Mouse (Mus musculus): ENCODE results near the gene Itgb5. TPM values are rescaled to one million over a fixed set of nuclear protein-coding genes. Genes with fewer than 3 reads are reported as not detected.

The Itgb5 gene
- total and polyA plus RNA-seq, 2 experiments from 2014 or later, result 18.4 to 46.7 TPM

DNA sequence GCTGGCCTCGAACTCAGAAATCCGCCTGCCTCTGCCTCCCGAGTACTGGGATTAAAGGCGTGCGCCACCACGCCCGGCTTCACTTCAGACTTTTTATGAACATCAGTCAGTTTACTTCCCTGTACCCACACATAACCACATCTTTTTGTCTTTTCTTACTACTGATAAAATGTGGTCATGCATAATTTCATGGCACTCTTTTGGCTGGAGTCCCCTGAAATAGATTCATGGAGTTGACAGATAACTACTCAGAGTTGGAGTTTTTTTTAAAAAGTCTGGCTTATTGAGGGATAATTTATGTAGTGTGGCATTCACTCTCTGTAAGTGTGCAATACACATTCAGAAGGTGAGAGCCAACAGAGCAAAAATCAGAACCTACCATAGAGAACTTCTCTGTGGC lies 67.3 kb downstream of the Itgb5 start:
- peaks cover 7% of the 10 kb centered on the region; the same call in 1 of the 2 replicates for H3K4me1 ChIP-seq (ENCODE audit: insufficient read depth, low read length)
- H3K9ac ChIP-seq (replicated peaks; ENCODE audit: low read length), result no peak overlapping the region
- DNase-seq (ENCODE audit: low spot score) (no peak), ATAC-seq (no peak)
- H3K27ac ChIP-seq, result no peak overlapping the region
- TF ChIP-seq CTCF (IDR thresholded peaks at IDR 0.05; ENCODE audit: low read depth), result no peak
- no peaks in the 10 kb centered on the region for H3K36me3 ChIP-seq (ENCODE audit: insufficient read depth, low read length)
- no peak overlapping the region for H3K4me2 ChIP-seq (ENCODE audit: low read depth, low read length)
- H3K9me3 ChIP-seq (ENCODE audit: low read length), result no peaks in the 10 kb centered on the region
- no peak overlapping the region for H3K4me3 ChIP-seq (ENCODE audit: low read length)
- no peaks in the 10 kb centered on the region for H3K27me3 ChIP-seq (ENCODE audit: insufficient read depth, low read length)
- WGBS, result over 99% methylated on average over 7 of the region's 7 CpGs

DNA sequence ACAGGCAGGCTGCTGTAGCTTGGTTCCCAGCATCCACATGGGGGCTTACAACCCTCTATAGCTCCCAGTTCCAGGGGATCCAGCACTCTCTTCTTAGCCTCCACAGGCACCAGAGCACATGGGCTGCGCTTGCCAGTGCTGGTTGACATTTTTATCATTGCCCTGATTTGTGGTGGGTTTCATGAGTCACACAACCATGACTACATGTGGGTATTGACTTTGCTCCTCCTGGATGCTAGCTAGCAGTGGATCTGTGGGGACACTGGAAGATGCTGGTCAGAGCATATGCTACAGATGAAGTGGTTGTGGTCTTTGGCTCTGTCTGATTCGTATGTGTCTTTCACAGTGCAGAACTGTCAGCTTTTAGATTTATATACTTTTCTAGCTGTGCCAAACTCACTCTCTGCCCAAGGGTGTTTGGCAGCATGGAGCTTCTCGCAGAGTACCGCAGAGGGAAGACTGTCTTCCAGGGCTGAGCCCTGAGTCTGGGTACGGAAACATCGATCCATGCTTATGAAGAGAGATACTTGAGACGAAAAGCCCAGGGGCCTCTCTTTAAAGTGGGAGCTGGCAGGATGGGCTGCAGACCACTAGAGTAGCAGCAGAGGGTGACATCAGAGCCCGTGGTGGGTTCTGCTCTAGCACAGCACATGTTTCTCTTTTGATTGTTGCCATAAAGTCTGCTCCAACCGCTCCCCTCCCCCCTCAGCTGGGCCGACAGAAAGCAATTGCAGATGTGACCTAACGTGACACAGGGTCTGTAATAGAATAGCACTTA lies 74.4 kb downstream of the Itgb5 start:
- no peak overlapping the region for H3K27ac ChIP-seq
- no peaks in the 10 kb centered on the region for H3K27me3 ChIP-seq (ENCODE audit: insufficient read depth, low read length)
- H3K9ac ChIP-seq (replicated peaks; ENCODE audit: low read length), result no peak overlapping the region
- DNase-seq (ENCODE audit: low spot score), result no peak
- H3K4me3 ChIP-seq (ENCODE audit: low read length), result no peak overlapping the region
- TF ChIP-seq CTCF (IDR thresholded peaks at IDR 0.05; ENCODE audit: low read depth), result no peak
- H3K9me3 ChIP-seq (ENCODE audit: low read length), result no peaks in the 10 kb centered on the region
- no peaks in the 10 kb centered on the region for H3K4me1 ChIP-seq (ENCODE audit: insufficient read depth, low read length)
- 61% methylated on average over 11 of the region's 11 CpGs for WGBS
- no peak for ATAC-seq
- no peaks in the 10 kb centered on the region for H3K36me3 ChIP-seq (ENCODE audit: insufficient read depth, low read length)
- no peak overlapping the region for H3K4me2 ChIP-seq (ENCODE audit: low read depth, low read length)

DNA sequence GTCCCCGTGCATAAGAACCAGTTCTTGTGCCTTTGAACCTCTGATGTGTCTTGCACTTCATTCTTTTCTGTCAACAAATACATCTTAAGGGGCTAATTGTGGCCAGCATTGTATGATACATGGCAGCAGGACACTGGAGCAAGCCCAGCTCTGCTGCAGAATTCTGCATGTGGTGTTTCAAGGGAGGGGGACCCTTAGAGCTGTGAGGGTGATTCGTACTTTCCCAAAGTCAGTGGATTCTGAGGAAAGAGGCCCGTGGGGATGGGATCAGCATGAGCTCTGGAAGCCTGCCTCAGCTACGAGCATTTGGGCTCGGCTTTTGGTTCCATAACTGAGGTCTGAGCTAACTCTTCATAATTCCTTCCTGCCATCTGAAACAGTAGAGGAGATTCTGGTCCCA lies 75.1 kb downstream of the Itgb5 start:
- TF ChIP-seq CTCF (IDR thresholded peaks at IDR 0.05; ENCODE audit: low read depth), result no peak

DNA sequence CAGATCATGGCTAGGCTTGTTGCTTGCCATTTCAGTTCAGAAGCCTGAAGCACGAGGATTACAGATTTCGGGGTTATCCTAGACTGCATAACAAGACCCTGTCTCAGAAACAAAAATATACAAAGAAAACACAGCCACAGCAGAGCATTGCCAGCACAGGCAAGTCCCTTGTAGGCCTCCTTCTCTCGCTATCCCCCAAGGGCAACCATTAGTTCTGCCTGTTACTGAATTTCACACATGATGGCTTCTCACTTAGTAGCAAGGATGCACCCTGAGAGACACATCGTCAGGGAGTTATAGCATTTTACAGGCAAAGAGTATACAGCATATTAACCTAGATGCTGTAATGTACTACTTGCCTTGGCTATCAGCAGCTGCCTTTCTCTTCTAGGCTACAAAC lies 78.8 kb downstream of the Itgb5 start:
- no peaks in the 10 kb centered on the region for H3K4me1 ChIP-seq (ENCODE audit: insufficient read depth, low read length)
- TF ChIP-seq CTCF (IDR thresholded peaks at IDR 0.05; ENCODE audit: low read depth), result no peak
- H3K27me3 ChIP-seq (ENCODE audit: insufficient read depth, low read length), result no peaks in the 10 kb centered on the region
- no peaks in the 10 kb centered on the region for H3K36me3 ChIP-seq (ENCODE audit: insufficient read depth, low read length)
- no peaks in the 10 kb centered on the region for H3K9me3 ChIP-seq (ENCODE audit: low read length)
- H3K27ac ChIP-seq, result no peak overlapping the region
- WGBS, result 30% methylated on average over 4 of the region's 4 CpGs
- no peak overlapping the region for H3K4me3 ChIP-seq (ENCODE audit: low read length)
- no peak overlapping the region for H3K9ac ChIP-seq (replicated peaks; ENCODE audit: low read length)
- DNase-seq (ENCODE audit: low spot score) (peak; percentile 40), ATAC-seq (0 out of 2 replicates have a peak, but pooled peaks have one; percentile 47)
- no peak overlapping the region for H3K4me2 ChIP-seq (ENCODE audit: low read depth, low read length)

More for the DNA sequence above, 75.1 kb downstream of the Itgb5 start:
- Histone ChIP-seq H3K27ac (no peak overlapping the region), H3K9me3 (ENCODE audit: low read length) (no peaks in the 10 kb centered on the region), H3K9ac (replicated peaks; ENCODE audit: low read length) (no peak overlapping the region), H3K4me1 (ENCODE audit: insufficient read depth, low read length) (no peaks in the 10 kb centered on the region), H3K27me3 (ENCODE audit: insufficient read depth, low read length) (no peaks in the 10 kb centered on the region), H3K4me3 (ENCODE audit: low read length) (no peak overlapping the region), H3K4me2 (ENCODE audit: low read depth, low read length) (no peak overlapping the region), H3K36me3 (ENCODE audit: insufficient read depth, low read length) (no peaks in the 10 kb centered on the region)
- DNase-seq (ENCODE audit: low spot score) (no peak), ATAC-seq (no peak)
- 65% methylated on average over 5 of the region's 5 CpGs for WGBS

DNA sequence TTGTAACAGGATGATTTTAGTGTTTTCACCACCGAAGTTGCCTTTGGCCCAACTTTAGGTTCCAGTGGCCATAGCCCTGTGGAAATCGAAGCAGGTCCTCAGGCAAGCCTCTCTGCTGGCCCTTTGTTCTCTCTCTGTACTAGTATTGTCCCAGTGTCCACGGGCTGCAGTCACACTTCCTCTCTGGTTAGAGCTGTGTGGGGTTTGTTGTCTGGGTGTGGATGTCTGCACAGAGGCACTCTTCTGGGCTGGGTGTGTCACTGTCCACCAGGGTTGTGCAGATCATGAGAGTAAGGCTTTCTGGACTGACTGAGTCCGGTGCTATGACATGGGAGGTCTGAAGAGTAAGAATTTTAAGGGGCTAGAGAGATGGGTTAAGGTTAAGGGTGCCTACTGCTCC lies 85.5 kb downstream of the Itgb5 start:
- DNase-seq (ENCODE audit: low spot score) (no peak), ATAC-seq (no peak)
- WGBS, result 64% methylated on average over 4 of the region's 4 CpGs
- H3K27me3 ChIP-seq (ENCODE audit: insufficient read depth, low read length), result no peaks in the 10 kb centered on the region
- no peak for TF ChIP-seq CTCF (IDR thresholded peaks at IDR 0.05; ENCODE audit: low read depth)
- H3K4me3 ChIP-seq (ENCODE audit: low read length), result no peak overlapping the region
- no peaks in the 10 kb centered on the region for H3K36me3 ChIP-seq (ENCODE audit: insufficient read depth, low read length)
- no peak overlapping the region for H3K9ac ChIP-seq (replicated peaks; ENCODE audit: low read length)
- H3K4me2 ChIP-seq (ENCODE audit: low read depth, low read length), result no peak overlapping the region
- H3K4me1 ChIP-seq (ENCODE audit: insufficient read depth, low read length), result 0 out of 2 replicates have a peak, but pooled peaks cover 2% of the 10 kb centered on the region
- H3K27ac ChIP-seq, result no peak overlapping the region; the same call in 1 of the 2 replicates
- H3K9me3 ChIP-seq (ENCODE audit: low read length), result no peaks in the 10 kb centered on the region

DNA sequence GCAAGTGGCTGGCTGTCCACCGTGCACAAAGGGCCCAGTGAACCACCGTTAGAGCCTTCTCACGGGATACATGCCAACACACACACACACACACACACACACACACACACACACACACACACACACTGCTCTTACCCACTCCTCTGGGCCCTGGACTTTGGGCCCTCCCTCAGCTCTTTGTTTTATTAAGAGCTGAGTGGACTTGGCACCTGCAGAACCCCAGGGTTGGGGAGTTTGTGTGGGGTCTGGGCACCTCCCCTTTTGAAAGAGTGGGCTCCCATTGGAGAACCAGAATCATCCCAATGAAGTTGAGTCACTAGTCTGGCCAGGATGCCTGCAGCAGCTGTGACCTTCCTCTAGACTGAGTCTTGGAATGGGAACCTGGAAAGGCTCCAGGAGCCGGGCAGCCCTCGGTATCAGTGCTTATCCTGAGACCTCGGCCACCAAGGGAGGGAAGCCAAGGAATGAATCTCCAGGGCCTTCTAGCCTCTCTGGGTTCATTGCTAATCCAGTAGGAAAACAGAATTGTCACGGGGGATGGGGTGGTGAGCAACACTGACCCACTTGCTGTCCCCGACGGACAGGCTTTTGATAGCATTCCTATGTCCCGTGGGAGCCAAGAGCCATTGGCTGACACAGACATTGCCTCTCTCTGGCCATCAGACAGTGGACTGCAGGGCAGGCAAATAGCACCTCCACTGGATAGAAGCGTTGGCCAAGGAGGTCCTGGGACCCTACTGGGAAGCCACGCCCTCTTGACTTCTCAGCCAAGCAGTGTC lies 87.2 kb downstream of the Itgb5 start:
- WGBS, result 42% methylated on average over 12 of the region's 12 CpGs
- Histone ChIP-seq H3K27ac (peak overlapping the region; percentile 57), H3K9me3 (ENCODE audit: low read length) (no peaks in the 10 kb centered on the region), H3K4me2 (ENCODE audit: low read depth, low read length) (no peak overlapping the region), H3K4me3 (ENCODE audit: low read length) (no peak overlapping the region), H3K9ac (replicated peaks; ENCODE audit: low read length) (no peak overlapping the region), H3K27me3 (ENCODE audit: insufficient read depth, low read length) (no peaks in the 10 kb centered on the region), H3K36me3 (ENCODE audit: insufficient read depth, low read length) (no peaks in the 10 kb centered on the region), H3K4me1 (ENCODE audit: insufficient read depth, low read length) (0 out of 2 replicates have a peak, but pooled peaks cover 2% of the 10 kb centered on the region)
- ATAC-seq (peak; percentile 91), DNase-seq (ENCODE audit: low spot score) (peak; percentile 80)
- TF ChIP-seq CTCF (IDR thresholded peaks at IDR 0.05; ENCODE audit: low read depth), result 0 out of 2 replicates have a peak, but pooled peaks have one; percentile 14
